11 mouse cellular contexts compared by ENCODE assay signal in genomic region chr5:75437924-75438323, GRCm38 (mm10).
"Had no signal": no experiment of that assay in that cellular context is flagged by ENCODE, and none has a peak within 500 bp of the region (broad histone marks: within the 10 kb centered on the region; RNA-seq: fewer than 3 reads in every experiment).

No protein-coding gene starts in this region.

- DNase-seq: retina, postnatal 1 day; right cerebral cortex, adult 18-20 months; right cerebral cortex, postnatal 14 days; right cerebral cortex, postnatal 25 days; right cerebral cortex, postnatal 4 days; spleen, adult 18-20 months; thymus, adult 18-20 months; thymus, adult 2 months; thymus, postnatal 14 days; thymus, postnatal 36 days; thymus, postnatal 4 days had no signal
